Mouse (Mus musculus): ENCODE data around the gene Gpr4. TPM values are rescaled to one million over a fixed set of nuclear protein-coding genes. Genes with fewer than 3 reads are reported as not detected.

The Gpr4 gene
- total RNA-seq, 4 experiments from 2014 or later: 5.7 to 15.2 (median 8.2) TPM

DNA sequence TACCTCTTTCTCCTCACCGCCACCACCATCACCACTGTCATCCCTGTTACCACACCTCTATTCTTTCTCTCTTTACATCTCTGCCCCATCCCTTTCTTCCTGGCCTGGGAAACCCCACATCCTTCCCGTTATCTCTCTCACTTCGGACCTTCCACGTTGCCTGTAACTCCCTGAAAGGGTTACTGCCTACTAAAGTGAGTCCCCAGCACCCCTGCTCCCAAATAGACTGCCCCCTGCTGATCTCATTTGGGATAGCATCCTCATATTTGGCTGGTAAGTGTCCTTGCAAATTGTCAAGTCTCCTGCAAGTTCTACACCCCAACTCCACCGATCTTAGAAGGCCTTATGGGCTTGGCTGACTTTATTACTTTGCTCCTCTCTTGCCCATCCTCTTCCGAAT lies 15.7 kb upstream of the Gpr4 start:
- DNase-seq: no peak

DNA sequence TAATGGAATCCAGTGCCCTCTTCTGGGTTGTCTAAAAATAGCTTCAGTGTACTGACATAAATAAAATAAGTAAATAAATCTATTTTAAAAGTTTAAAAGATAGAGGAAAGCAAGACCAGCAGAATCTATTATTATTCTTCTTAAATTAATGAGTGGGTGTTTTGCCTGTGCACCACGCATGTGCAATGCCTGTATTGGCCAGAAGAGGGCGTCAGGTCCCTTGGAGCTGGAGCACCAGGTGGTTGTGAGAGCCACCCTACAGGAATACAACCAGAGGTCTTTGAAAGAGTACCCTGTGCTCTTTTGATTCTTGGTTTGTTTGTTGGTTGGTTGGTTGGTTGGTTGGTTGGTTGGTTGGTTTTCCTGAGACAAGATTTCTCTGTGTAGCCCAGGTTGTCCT lies 14.4 kb upstream of the Gpr4 start:
- no peak for DNase-seq

DNA sequence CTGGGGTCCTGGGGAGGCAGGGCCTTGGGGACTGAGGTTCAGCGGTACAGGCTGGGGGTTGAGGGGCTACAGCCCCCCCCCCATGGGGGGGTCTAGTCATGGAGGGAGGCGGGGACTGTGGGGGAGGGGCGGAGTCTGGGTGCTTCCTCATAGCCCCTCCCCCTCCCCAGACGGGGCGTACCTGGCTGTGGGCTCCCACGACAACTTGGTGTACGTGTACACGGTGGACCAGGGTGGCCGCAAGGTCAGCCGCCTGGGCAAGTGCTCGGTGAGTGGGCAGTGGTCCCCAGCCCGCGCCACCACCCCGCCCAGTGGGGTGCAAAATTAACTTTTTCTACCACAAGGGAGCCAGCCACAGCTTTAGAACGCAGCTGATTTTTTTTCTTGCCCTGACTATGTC lies 10.7 kb upstream of the Gpr4 start:
- no peak for DNase-seq

DNA sequence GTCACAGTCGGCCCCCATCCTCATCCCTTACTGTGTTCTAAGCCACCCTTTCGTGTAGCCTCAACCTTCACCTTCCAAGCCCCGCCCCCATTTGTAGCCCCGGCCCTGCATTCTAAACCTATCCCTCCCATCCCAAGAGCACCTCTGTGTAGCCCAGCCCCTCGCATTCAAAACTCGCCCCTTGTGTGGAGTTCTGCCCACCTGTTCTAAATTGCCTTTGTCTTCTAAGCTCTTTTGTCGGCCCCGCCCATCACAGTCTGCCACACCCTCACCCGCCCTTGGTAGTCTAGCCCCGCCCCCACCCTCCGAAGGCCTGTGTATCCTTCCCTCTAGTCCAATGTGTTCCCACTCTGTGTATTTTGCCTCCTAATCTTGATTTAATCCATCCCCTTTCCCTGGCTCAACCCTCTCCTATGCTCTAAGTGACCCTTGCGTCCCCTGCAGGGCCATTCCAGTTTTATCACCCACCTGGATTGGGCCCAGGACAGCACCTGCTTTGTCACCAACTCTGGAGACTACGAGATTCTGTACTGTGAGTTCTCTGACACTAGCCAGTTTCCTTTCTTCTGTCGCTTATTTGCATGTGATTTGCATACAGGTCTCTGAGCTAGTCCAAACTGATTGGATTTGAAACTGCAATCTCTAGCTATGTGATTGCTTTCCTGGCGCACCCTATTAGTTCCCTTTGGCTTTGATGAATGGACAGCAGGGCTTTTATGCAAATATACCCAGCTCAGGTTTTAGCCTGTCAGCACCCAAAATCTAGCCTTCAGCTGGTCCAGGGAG lies 10.1 kb upstream of the Gpr4 start:
- no peak for DNase-seq

DNA sequence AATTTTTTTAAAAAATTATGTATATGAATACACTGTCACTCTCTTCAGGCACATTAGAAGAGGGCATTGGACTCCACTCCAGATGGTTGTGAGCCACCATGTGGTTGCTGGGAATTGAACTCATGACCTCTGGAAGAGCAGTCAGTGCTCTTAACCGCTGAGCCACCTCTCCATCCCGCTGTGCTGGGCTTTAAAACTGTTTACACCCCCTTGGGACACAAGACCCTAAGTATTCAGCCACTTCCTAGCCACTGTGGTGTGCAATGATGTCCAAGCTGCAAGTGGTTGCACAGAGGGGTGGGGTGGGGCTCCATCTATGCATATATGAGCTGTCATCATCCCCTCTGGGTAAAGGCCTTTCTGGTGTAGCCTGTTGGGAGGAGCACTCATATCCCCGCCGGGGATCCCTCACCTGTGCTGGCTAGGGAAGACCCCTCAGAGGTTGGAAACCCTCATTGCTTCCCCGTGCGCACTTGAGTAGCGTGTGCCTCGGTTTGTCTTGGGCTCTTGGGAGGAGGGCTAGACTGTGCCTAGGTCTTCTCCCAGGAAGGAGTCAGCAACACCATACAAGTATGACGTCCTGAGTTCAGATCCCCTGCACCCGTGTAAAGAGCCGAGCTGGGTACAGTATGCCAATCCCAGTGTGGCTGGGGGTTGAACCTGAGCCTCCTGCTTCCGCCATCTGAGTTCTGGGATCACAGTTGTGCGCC lies 4.0 kb upstream of the Gpr4 start:
- no peak for DNase-seq

DNA sequence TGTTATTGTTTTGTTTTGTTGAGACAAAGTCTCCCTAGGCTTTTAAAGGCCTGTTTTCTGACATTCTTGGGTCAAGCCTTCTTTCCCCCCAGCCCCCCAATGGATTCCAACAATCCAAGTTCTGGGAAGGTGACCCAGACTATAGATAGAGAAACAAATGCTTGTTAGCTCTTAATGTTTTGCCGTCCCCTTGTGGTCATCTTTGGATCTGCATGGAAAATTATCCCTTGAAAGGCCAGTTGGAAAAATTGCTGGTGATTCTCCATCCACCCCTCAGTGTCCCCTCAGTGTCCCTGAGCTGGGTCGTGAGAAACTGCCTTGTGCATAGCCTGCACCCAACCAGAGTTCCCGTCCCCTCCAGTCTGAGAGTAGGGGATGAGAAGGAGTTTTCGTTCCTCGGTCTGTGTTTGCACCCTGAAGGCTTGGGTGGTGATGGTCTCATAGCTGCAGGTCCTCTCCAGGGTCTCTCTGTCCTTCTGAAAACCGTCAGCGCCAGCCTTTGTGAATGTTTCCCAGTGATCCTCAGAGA lies 3.3 kb upstream of the Gpr4 start:
- DNase-seq: no peak

DNA sequence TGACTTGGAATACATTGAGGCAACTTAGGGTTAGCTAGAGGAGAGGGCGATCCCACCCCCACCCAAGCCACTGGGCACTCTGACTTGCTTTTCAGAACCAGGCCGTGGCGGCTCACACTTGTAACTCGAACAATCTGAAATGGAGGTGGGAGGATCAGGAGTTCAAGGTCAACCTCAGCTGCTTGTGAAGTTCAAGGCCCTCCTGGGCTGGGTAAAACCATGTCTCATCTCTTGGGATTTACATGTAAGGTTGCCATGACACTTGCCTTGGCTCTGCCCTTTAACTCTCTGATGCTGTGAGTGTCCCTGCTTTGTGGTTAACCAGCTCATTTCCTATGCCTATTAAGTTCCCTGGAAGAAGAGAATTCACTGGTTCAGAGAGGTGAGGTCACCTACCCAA lies 2.8 kb upstream of the Gpr4 start:
- no peak for DNase-seq

DNA sequence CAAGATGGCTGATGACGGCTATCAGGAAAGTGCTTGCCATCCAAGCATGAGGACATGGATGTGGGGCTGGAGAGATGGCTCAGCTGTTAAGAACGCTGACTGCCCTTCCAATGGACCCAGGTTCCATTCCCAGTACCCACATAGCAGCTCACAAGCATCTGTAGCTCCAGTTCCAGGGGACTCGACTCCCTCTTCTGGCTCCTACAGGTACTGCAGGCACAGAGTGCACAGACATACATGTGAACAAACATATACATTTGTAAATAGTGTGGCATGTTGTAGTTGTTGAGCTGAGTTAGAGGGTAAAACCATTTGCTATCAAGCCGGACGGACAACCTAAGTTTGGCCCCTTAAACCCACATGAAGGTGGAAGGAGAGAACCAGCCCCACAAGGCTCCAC lies 2.3 kb upstream of the Gpr4 start:
- DNase-seq: no peak

DNA sequence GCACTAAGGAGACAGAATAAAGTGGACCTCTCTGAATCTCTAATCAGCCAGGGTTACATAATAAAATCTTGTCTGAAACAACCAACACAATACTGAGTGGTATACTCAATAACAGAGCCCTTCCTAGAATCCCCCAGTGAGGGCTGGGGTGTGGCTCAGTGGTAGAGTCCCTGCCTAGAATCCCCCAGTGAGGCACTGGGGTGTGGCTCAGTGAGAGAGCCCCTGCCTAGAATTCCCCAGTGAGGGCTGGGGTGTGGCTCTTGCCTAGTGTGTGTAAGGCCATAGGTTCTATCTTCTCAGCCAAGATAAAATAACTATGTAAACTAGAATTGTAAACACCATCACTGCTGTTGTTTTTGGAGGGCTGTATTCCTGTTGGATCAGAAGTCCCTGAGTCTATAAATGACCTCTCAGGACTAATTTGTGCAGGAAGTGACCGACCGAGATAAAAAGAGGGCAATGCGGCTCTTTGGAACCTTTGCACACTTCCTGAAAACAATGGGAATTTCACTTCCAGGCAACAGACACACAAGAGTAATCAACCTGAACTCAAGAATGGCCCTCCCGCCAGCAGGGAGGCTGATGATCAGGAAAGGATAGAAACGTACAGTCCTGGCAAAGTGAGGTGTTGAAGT lies 1.2 kb upstream of the Gpr4 start:
- no peak for DNase-seq

DNA sequence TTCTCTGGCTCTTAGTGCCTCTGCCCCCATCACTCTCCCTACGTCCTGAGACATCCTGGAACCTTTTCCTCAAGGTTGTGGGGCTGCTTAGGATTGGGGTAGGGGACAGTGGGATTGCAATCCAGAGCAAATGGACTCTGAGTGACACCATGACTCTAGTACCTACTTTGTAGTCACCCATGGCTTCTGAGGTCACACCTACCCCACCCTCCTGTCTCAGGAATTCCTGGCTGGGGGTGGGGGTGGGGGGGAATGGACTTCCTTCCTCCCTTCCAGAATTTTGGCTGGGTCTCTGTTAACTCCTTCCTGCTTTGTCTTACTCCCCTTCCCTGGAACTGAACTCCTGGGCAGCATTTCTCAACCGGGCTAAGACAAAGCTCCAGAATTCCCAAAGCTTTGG lies 1.0 kb downstream of the Gpr4 start:
- no peak for DNase-seq

DNA sequence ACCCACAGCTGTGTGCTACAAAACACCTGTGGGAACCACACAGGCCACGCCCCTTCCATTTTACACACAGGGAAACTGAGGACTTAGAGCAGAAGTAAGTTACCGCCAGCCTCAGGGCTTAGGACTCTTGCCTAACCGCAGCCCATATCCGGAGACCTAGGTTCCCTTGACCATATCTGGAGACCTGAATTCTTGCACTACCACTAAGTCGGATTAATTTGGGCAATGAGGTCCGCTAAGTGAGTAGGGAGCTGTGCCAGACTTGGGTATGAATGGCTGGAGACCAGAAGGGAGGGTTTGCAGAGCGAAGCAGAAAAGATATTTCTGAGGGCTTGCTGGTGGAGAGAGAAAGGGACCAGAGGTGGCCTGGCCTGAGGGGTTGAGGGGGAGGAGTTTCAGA lies 2.0 kb downstream of the Gpr4 start:
- no peak for DNase-seq

DNA sequence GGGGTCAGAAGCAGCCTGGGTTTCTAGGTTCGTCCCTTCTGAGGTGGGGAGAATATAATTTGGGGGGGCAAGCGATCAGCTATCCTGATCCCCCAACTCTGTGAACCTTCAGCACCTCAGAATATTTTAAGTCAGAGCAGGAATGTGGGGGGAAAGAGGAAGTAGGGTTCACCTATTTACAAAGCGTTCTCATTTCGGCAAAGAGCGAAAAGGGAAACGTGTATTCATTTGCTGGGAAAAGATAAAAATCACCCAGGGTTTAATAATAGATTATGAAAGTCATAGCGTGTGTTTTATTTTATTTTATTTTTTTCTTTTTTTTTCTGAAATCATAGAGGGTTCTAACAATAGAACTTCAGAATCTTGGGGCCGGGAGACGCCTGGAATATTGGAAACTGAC lies 2.6 kb downstream of the Gpr4 start:
- no peak for DNase-seq

DNA sequence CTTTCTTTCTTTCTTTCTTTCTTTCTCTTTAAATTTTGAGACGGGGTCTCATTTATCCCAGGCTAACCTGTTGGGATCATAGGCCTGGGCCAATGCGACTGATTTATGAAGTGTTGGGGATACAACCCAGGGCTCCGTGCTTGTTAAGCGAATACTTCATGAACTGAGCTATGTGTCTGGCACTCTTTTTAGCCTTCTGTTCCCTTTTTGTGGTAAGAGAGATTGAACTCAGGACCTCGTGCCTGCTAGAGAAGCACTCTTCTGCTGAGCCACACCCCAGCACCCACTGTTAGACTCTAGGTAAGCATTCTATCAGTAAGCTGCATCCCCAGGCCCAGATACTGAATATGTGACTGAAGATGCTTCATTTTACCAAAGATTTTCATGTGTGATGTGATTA lies 5.2 kb downstream of the Gpr4 start:
- DNase-seq: no peak

DNA sequence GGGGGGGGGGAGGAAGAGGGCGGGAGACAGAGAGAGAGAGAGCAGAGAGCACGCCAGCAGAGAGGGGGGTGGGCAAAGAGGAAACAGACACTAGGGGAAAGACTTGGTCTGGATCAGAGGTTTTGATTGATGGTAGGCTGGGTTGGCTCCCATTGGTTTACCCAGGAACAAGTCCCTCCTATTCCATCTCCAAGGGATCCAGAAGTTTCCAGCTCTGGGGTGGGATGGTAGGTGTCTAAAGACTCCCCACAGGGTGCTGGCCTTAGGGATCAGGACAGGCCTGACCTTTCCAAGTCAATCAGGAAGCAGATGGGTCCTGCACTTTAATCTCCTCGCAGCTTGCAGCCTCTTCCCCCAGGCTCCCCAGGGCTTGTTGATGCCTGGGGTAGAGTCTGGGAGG lies 5.6 kb downstream of the Gpr4 start:
- DNase-seq: no peak

DNA sequence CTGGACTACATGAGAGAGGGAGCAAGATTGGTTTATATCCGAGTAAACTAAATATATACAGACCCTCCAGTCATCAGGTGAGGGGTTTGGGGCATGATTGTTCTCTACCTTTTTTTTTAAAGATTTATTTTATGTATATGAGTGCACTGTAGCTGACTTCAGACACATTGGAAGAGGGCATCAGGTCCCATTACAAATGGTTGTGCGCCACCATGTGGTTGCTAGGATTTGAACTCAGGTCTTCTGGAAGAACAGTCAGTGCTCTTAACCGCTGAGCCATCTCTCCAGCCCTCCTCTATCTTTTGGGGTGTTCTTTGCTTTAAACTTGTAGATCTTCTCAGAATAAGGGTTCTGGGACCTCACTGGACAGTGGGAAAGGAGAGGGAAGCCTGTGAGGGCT lies 7.7 kb downstream of the Gpr4 start:
- no peak for DNase-seq

DNA sequence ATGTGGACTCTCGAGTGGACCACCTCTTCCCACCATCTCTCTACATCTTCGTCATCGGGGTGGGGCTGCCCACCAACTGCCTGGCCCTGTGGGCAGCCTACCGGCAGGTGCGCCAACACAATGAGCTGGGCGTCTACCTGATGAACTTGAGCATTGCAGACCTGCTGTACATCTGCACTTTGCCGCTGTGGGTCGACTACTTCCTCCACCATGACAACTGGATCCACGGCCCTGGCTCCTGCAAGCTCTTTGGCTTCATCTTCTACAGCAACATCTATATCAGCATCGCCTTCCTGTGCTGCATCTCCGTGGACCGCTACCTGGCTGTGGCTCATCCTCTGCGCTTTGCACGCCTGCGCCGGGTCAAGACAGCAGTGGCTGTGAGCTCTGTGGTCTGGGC lies 9.9 kb downstream of the Gpr4 start:
- no peak for DNase-seq

DNA sequence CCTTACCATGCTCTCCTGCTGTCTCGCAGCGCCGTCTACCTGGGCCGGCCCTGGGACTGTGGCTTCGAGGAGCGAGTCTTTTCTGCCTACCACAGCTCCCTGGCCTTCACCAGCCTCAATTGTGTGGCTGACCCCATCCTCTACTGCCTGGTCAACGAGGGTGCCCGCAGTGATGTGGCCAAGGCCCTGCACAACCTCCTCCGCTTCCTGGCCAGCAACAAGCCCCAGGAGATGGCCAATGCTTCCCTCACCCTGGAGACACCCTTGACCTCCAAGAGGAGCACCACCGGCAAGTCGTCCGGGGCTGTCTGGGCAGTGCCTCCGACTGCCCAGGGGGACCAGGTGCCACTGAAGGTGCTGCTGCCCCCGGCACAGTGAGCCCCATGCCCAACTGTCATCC lies 10.5 kb downstream of the Gpr4 start:
- no peak for DNase-seq

DNA sequence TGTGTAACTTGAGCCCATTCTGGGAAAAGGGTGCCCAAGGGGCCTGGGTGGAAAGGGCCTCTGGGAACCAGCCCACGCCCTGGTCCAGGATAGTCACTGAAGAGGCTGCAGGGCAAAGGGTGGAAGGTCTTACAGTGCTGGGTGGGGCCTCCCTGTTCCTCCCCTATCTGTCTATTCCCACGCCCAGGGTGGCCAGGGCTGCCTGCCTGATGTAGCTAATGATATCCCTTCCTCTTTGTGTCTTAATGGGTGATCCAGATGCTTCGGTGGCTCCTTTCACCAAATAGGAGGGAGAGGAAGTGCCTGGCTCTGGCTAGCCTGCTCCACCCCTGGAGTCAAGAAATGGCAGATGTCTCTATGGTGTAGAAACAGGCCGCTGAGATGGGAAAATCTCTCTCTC lies 12.6 kb downstream of the Gpr4 start:
- DNase-seq: no peak

DNA sequence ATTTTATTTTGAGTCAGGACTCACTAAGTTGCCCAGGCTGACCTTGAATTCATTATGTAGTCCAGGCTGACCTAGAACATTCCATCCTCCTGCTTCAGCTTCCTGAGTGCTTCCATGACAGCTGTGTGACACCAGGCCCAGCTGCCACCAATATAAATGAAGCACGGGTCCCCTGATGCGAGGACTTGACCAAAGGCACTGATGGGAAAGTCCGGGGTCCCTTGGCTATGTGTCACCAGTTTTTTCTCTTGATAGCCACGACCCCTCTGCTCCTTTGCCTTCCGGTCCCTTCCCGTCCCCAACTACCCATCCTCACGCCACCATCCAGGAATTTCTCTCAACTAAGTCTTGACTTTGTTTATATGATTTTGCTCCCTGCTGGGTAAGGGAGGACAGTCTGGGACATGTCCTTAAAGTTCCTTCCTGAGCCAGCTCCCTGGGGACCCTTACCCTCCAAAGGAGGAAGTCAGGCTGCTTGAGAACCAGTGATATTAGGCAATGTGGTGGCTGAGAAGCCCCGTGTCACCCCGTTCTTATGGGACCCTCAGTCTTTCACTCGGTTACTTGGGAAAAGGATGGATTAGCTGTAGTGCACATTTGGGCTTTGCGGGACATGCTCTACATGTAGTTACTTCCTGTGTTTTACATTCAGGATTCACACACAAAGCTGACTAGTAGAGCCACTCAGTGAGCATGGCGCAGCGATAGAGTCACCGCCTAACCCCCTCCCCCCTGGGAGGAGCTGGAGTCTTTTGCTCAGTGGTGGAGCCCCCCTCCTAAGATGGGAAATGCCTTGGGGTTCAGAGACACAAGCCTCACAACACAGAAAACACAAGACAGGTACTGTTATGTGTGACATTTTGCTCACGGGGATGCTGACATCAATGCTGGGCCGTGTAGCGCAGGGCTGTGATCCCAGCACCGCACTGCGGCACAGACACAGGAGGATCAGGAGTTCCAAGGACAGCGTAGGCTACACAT lies 14.8 kb downstream of the Gpr4 start:
- DNase-seq: no peak

DNA sequence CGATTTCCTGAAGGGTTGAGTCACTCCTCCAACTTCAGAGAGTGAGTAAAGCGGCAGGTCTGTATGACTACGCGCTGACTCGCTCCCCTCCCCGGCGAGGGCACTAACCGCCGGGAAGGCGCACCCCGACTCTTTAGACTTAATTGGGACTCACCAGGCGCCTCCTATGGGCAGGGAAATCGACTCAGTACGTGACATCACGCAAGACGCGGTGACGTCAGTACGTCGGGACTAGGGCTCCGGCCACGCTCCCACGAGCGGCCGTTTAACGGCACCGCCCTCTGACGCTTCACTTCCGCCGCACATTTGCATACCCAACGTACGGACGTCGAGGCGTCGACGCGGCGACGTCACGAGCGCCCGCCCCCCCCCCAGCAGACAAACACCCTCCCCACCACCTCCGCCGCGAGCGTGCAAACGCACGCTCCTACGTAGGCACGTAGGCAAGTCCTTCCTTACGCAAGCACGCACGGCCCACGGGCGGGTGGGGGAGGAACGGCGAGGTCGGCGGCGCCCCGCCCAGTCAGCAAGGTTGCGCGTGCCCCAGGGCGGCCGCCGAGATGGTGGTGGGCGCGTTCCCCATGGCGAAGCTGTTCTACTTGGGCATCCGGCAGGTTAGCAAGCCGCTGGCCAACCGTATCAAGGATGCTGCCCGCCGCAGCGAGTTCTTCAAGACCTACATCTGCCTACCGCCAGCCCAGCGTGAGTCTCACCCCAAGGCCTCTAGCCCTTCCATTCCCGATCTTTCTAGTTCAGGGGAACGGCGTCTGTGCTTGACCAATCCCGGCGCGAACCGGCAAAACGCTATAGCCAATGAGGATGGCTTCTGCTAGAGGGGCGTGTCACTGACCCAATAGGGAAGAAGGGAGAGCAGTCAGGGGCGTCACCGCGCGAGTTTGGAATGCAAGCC lies 15.8 kb downstream of the Gpr4 start, which contains the start of gene Opa3:
Gene Opa3 (plus strand): TSS at position 452 of the 910 bp plus-strand sequence.
- peak; percentile 99 for DNase-seq

DNA sequence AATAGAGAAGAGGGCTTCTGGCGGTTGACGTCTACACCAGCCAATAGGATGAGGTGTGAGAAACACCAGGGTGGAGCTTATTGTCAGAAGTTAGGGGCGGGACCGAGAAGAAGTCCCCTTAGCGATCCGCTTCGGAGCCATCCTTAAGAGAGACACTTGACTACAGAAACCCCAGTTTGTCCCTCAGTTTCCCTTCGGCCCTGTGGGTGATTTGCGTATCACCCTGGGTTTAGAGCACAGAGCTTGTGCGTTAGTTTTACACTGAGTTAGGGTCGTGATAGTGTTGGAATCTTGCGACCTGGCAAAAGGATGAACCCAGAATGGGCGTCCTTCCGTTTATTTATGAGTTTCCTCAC lies 16.4 kb downstream of the Gpr4 start:
- no peak for DNase-seq

Measured in adrenal gland, adult 8-10 months (tissue).